Mouse (Mus musculus): Measurements from ENCODE around the gene Pdgfa. TPM values are rescaled to one million over a fixed set of nuclear protein-coding genes. Genes with fewer than 3 reads are reported as not detected.

Pdgfa gene
- 8.5 and 10.5 TPM in 2 replicates for polyA plus RNA-seq (2016; fragmentation: Nextera tagmentation; extraction: Ambion mirVana)

DNA sequence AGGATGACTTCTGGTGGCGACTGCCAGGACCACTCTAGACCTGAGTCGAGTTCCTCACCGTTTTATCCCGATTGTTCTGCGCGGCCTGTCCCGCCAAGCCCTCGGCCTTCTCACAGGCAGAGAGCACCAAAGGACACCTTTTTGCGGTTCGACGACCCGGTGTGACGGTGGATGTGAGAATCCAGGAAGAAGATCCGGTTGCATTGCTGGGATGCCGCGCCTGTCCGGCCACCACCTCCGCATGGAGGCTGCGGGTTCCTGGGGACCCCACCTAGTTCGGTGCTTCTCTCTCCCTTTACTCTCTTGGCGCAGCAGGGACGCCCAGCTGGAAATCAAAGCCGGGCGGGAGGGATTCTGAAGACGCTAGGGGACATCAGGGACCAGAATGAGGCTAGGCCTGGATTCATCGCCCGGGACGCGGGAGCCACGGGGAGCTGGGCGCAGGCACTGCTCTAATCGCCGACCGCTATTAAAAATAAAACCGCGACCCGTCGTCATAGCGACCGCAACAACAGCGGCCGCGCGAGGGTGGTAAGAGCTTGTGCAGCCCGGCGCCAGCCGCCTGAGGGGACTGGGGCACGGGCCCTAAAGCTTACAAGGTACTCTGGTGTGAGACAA, at the start of gene Pdgfa:
TSS of gene Pdgfa (minus strand) at position 200 of the 618 bp plus-strand sequence.
- H3K27ac ChIP-seq: no peak within 1 kb of the TSS
- H3K36me3 ChIP-seq (replicated peaks): no peaks in the 10 kb centered on the region
- H3K4me3 ChIP-seq (replicated peaks): peak within 1 kb of the TSS; percentile 71
- ATAC-seq (ENCODE audit: low FRiP score): peak; percentile 44; the same call in 1 of the 2 replicates
- peaks cover 84% of the 10 kb centered on the region for H3K27me3 ChIP-seq
- peak within 1 kb of the TSS; percentile 70; the same call in 1 of the 2 replicates for H3K9ac ChIP-seq
- peaks cover 5% of the 10 kb centered on the region; the same call in 1 of the 2 replicates for H3K9me3 ChIP-seq
- H3K4me1 ChIP-seq: peaks cover 56% of the 10 kb centered on the region
- under 1% methylated on average over 48 of the region's 48 CpGs for WGBS
- H3K4me2 ChIP-seq: peak within 1 kb of the TSS; percentile 96

DNA sequence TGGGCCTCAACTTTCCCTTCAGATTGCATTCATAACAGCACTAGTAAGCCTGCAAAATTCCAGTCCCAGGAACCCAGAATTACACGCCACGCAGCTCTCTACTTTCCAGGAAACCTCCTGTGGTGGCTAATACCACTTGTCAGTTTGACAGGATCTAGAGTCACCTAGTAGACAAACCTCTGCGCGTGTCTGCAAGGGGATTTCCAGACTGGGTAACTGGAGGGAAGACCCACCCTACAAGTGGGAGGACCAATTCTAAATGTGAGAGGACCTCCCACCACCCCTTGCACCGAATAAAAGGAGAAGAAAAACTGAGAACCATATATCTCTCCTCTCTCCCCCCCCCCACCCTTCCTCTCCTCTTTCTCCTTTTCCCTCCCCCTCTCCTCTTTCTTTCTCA, 49.5 kb upstream of the Pdgfa start:
- 77% methylated on average over 5 of the region's 5 CpGs for WGBS
- Histone ChIP-seq H3K27ac (no peak overlapping the region), H3K36me3 (replicated peaks) (no peaks in the 10 kb centered on the region), H3K4me1 (0 out of 2 replicates have a peak, but pooled peaks cover 9% of the 10 kb centered on the region), H3K4me2 (no peak overlapping the region), H3K27me3 (no peaks in the 10 kb centered on the region), H3K9me3 (no peaks in the 10 kb centered on the region), H3K9ac (no peak overlapping the region), H3K4me3 (replicated peaks) (no peak overlapping the region)
- ATAC-seq (ENCODE audit: low FRiP score): no peak

DNA sequence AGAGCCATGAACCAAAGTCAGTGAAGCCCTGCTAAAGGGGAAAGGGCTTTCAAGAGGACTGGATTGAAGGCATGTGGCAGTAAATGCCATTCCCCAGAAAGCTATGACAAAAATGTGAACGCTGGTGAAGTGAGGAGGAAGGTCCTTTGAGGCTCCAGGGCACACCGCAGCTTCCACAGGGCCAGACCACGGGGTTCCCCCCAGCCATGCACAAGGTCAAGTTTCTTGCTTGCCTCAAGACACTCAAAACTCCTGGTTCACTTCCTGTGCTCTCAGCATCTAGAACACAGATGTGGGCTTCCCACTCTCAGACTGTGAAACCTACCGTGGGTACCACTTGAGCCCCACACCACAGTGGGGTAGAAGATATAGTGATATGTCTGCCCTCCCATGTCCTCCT, 46.4 kb upstream of the Pdgfa start:
- Histone ChIP-seq H3K4me2 (no peak overlapping the region), H3K9ac (no peak overlapping the region), H3K4me3 (replicated peaks) (no peak overlapping the region), H3K36me3 (replicated peaks) (no peaks in the 10 kb centered on the region), H3K9me3 (no peaks in the 10 kb centered on the region), H3K27me3 (no peaks in the 10 kb centered on the region), H3K4me1 (0 out of 2 replicates have a peak, but pooled peaks cover 9% of the 10 kb centered on the region), H3K27ac (no peak overlapping the region)
- WGBS: 92% methylated on average over 4 of the region's 4 CpGs
- ATAC-seq (ENCODE audit: low FRiP score): no peak

DNA sequence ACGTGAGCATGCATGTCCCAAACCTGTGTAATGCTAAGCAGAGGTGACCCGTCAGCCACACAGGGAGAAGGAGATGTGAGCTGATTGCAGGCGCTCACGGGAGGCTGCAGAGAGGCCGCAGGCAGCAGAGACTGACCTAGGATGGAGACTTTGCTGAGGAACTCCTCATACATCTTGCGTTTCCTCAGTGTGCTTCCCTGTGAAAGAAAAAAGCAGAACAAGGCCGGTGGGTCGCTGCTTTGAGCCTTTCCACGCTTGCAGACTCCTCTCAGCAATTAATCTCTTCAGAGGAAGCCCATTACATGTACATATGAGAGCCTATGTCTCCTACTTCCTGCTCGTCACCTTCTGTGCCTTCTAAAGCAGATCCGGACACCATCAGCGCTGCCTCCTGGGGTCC, 45.1 kb upstream of the Pdgfa start:
- WGBS: 86% methylated on average over 12 of the region's 12 CpGs
- Histone ChIP-seq H3K4me2 (no peak overlapping the region), H3K36me3 (replicated peaks) (no peaks in the 10 kb centered on the region), H3K4me1 (0 out of 2 replicates have a peak, but pooled peaks cover 2% of the 10 kb centered on the region), H3K9ac (no peak overlapping the region), H3K27me3 (no peaks in the 10 kb centered on the region), H3K4me3 (replicated peaks) (no peak overlapping the region), H3K27ac (no peak overlapping the region), H3K9me3 (no peaks in the 10 kb centered on the region)
- ATAC-seq (ENCODE audit: low FRiP score): no peak

DNA sequence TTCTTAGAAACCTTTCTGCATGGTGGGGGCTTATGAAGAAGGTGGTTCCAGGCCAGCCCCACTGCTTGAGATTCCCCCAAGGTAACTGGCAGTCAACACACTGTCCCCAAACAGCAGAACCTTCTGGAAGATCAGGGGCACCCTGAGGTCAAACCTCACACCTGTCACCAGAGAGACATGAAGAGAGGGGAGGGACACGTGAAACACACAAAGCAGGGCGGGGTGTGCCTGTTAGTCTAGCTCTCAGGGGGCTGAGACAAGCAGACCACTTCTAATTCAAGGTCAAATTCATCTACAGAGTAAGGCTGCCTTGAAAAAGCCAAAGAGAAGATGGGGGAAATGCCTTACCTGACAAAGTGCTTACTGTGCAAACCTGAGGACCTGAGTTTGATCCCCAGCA, 38.0 kb upstream of the Pdgfa start:
- Histone ChIP-seq H3K4me2 (no peak overlapping the region), H3K9me3 (no peaks in the 10 kb centered on the region), H3K36me3 (replicated peaks) (no peaks in the 10 kb centered on the region), H3K9ac (no peak overlapping the region), H3K27me3 (no peaks in the 10 kb centered on the region), H3K27ac (no peak overlapping the region), H3K4me1 (peaks cover 21% of the 10 kb centered on the region), H3K4me3 (replicated peaks) (no peak overlapping the region)
- no peak for ATAC-seq (ENCODE audit: low FRiP score)
- WGBS: 63% methylated on average over 2 of the region's 2 CpGs

DNA sequence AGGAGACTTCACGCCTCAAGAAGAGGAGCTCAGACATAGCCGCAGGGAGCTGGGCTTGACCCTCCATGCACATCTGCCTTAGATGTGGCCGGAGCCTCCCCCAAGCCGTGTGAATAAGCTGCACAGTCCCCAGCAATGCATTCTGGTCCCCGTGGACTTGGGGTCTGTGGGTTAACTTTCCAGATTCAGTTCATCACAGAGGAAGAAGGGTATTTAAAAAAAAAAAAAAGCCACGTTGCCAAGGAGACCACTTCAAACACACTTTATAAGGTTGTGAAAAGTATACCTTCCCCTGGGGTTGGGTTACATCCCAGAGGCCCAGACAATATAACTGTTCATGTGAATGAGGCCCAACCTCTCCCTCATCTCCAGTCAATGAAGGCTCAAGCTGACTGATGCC, 37.6 kb upstream of the Pdgfa start:
- WGBS: 57% methylated on average over 6 of the region's 6 CpGs
- Histone ChIP-seq H3K27me3 (no peaks in the 10 kb centered on the region), H3K36me3 (replicated peaks) (no peaks in the 10 kb centered on the region), H3K9ac (no peak overlapping the region), H3K9me3 (no peaks in the 10 kb centered on the region), H3K27ac (peak overlapping the region; percentile 27; the same call in 1 of the 2 replicates), H3K4me2 (no peak overlapping the region), H3K4me1 (peaks cover 21% of the 10 kb centered on the region), H3K4me3 (replicated peaks) (no peak overlapping the region)
- no peak for ATAC-seq (ENCODE audit: low FRiP score)

DNA sequence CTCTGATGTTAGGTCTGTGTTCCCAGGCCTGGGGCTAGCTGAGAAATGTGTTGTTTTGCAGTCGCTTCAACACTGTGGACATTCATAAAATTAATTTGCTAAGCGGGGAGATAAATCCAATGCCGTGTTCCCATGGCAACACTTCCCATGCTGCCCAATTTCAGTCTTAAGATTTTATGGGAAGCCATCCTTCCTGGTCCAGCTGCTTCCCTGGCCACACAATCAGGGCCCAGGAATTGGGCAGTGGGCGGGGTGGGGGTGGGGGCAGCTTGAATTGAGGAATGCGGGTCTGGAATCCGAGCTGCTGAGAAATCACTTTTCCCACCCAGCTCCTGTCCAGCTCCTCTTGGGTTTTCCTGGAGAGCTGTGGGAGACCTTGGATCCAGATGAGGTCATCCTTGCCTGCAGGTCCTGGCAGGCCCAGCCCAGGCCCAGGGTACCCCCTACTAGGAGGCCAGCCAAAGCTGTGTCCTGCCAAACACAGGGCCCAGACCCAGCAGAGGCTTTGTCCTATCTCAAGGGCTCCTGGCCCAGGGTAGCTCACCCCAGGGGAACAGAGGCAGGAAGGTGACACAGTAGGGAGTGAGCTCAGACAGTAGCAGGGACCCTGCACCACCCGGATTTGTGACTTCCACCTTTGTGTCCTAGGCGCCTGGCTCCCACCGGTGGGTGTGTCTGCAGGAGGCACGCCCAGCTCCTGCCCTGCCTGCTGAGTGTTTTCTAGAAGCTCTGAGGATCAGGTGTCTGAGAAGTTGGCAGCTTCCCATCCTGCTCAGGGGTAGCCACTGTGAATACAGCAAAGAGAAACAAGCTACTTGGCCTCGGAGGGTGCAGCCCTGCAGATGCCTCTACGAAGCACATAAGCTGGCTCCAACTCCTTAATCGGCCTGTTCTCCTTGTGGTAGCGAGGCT, 36.5 kb upstream of the Pdgfa start:
- ATAC-seq (ENCODE audit: low FRiP score): no peak
- Histone ChIP-seq H3K27me3 (no peaks in the 10 kb centered on the region), H3K9ac (no peak overlapping the region), H3K9me3 (no peaks in the 10 kb centered on the region), H3K27ac (0 out of 2 replicates have a peak overlapping the region, but pooled peaks have one; percentile 27), H3K36me3 (replicated peaks) (no peaks in the 10 kb centered on the region), H3K4me1 (peaks cover 21% of the 10 kb centered on the region), H3K4me2 (no peak overlapping the region), H3K4me3 (replicated peaks) (no peak overlapping the region)
- 36% methylated on average over 14 of the region's 14 CpGs for WGBS

DNA sequence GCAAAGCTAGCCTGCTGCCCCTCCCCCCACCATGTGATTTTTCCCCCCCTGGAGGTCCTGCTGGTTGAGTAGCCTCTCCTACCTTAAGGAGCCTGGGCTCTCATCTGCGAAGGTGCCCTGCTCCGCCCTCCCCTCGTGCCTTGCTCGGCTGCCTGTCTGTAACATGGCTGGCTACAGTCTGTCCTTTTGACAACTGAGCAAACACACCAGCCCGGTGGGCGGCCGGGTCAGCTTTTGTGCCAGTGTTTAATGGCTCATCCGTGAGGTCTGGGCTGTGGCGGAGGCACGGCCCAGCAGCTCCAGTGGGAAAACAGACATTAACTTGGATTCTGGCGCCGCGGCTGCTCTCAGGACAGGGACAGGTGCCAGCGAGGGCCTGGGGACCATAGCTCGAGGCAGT, 30.4 kb upstream of the Pdgfa start:
- H3K36me3 ChIP-seq (replicated peaks): no peaks in the 10 kb centered on the region
- H3K9me3 ChIP-seq: no peaks in the 10 kb centered on the region
- H3K4me2 ChIP-seq: no peak overlapping the region
- H3K4me3 ChIP-seq (replicated peaks): no peak overlapping the region
- H3K9ac ChIP-seq: no peak overlapping the region
- no peaks in the 10 kb centered on the region for H3K27me3 ChIP-seq
- no peak for ATAC-seq (ENCODE audit: low FRiP score)
- H3K4me1 ChIP-seq: peaks cover 12% of the 10 kb centered on the region; the same call in 1 of the 2 replicates
- H3K27ac ChIP-seq: peak overlapping the region; percentile 9; the same call in 1 of the 2 replicates
- 42% methylated on average over 15 of the region's 15 CpGs for WGBS

DNA sequence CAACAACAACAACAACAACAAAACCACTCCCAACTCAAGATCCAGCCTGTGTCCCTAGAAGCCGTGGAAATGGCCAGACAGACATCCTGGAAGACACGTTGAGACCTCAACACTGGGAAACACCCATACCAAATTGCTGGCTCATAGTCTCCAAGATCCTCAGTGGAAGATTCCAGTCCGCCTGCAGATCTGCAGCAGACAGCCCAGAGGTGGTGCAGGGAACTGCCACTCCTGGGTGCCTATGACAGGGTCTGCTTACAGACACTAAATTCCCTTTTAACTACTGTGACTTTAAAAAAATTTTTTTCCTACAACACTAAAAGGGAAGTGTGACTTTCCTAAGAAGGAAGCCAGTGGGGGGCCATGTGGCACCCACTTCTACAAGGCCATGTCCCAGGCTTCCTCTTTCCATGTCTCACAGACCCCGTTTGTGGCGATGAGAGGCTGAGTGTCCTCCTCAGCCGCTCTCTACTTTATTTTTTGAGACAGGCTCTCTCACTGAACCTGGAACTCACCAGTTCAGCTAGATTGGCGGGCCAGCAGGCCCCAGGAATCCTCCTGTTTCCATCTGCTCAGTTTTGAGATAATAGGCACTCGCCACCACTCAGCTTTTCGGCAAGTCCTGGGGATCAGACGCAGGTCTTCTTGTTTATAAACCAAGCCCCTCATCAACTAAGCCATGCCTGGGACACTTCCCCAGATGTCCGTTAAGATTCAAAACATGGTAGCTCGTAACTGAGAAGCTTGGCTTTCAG, 27.4 kb upstream of the Pdgfa start:
- no peak for ATAC-seq (ENCODE audit: low FRiP score)
- Histone ChIP-seq H3K27ac (no peak overlapping the region), H3K9me3 (no peaks in the 10 kb centered on the region), H3K36me3 (replicated peaks) (no peaks in the 10 kb centered on the region), H3K27me3 (no peaks in the 10 kb centered on the region), H3K4me1 (peaks cover 12% of the 10 kb centered on the region; the same call in 1 of the 2 replicates), H3K4me2 (no peak overlapping the region), H3K4me3 (replicated peaks) (no peak overlapping the region), H3K9ac (no peak overlapping the region)
- WGBS: 78% methylated on average over 12 of the region's 12 CpGs

DNA sequence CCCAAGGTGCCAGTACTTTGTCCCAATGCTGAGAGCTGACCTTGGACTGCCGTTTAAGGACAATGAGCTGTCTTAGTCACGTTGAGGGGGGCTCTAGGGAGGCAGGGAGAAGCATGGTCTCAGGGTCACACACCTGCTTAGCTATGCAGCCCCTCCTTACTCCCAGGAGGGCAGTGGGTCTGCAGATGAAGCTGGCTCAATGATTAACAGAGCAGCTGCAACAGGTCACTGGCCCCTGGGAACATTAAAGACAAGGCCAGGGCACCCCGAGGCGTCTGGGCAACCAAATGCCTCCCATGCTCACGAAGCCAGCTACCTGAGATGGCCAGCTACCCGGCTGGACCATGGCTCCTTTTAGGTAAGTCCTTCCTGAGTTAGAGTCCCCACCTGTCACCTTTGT, 23.4 kb upstream of the Pdgfa start:
- no peak overlapping the region for H3K4me2 ChIP-seq
- no peak overlapping the region for H3K4me3 ChIP-seq (replicated peaks)
- WGBS: 86% methylated on average over 6 of the region's 6 CpGs
- no peak for ATAC-seq (ENCODE audit: low FRiP score)
- H3K36me3 ChIP-seq (replicated peaks): no peaks in the 10 kb centered on the region
- no peak overlapping the region for H3K9ac ChIP-seq
- H3K4me1 ChIP-seq: no peaks in the 10 kb centered on the region
- no peaks in the 10 kb centered on the region for H3K27me3 ChIP-seq
- no peaks in the 10 kb centered on the region for H3K9me3 ChIP-seq
- H3K27ac ChIP-seq: no peak overlapping the region

DNA sequence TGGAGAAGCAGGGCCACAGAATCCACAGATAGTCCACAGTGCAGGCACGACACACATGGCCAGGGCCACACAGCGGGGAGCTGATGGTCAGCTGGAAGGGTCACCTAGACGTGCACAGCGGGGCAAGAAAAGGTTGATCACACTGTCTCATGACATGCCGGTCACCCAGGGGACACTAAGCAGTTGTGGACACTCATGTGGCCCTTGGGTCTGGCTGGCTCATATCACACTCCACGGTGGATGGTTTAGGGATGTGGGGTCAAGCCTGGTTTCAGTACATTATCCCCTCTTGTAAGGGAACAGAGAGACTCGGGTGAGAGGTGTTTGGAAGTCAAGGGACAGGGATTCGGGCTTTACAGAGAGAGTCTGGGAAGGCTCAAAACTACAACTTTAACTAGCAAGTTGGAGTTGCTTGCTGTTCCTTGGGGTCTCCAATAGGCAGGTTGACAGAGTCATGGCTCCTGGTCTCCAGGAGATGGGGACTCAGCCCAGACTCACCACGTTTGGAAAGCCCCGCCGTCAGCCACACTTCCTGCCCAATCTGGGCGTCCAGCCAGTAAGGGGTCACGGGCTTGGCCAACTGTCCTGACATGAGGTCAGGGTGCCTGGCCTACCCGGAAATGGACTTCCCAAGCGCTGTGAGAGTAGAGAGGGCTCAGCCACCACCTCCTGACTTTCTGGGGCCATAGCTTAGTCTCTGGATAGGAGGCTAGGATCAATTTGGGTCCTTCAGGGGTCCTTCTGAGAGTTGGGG, 20.4 kb upstream of the Pdgfa start:
- Histone ChIP-seq H3K9ac (no peak overlapping the region), H3K4me3 (replicated peaks) (no peak overlapping the region), H3K36me3 (replicated peaks) (no peaks in the 10 kb centered on the region), H3K4me1 (no peaks in the 10 kb centered on the region), H3K9me3 (no peaks in the 10 kb centered on the region), H3K27me3 (no peaks in the 10 kb centered on the region), H3K4me2 (no peak overlapping the region), H3K27ac (no peak overlapping the region)
- 86% methylated on average over 15 of the region's 15 CpGs for WGBS
- ATAC-seq (ENCODE audit: low FRiP score): no peak
